Mouse (Mus musculus): ENCODE data around the gene Gm15448. TPM values are rescaled to one million over a fixed set of nuclear protein-coding genes. Genes with fewer than 3 reads are reported as not detected.
"Not testable (repeated sequence)": the region's sequence is repeated elsewhere in the genome, so short reads cannot be mapped to it uniquely, and the experiment has no call there.

The Gm15448 gene
- not detected in 2 replicates for polyA plus RNA-seq (2014; fragmentation: Nextera tagmentation; extraction: Ambion mirVana)

DNA sequence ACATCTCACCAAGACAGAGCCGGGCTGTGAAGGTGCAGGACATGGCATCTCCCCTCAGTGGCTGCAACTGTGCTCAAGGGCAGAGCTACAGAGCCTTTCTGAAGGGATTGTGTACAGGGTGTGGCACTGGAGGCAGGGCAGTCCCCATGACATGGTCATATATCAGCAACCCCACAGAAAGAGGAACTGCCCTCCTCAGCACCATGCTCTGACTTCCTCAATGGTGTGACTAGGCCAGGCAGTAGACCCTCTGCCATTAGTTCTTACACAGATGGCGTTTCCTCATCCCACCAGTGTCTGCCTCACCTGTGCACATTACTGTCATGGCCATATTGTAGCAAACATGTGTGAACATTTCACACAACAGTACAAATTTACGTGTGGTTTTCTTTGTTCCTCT lies at the start of gene Gm15448:
Gm15448 (minus strand) TSS at position 89 of the 400 bp plus-strand sequence.
- not testable (repeated sequence) for H3K36me3 ChIP-seq (ENCODE audit: control insufficient read depth, insufficient read depth, low read length); H3K9me3 ChIP-seq (ENCODE audit: control insufficient read depth, low read length); H3K9ac ChIP-seq (ENCODE audit: low read length); ATAC-seq (ENCODE audit: insufficient number of reproducible peaks, low FRiP score, low TSS enrichment, low read depth); H3K27me3 ChIP-seq (ENCODE audit: control insufficient read depth, insufficient read depth, low read length); H3K4me1 ChIP-seq (ENCODE audit: control insufficient read depth, insufficient read depth, low read length); H3K4me3 ChIP-seq (ENCODE audit: low read depth, low read length); H3K27ac ChIP-seq (replicated peaks; ENCODE audit: low read depth, low read length); H3K4me2 ChIP-seq (ENCODE audit: low read depth, severe bottlenecking); DNase-seq (ENCODE audit: low spot score)
- 44% methylated on average over 1 of the region's 3 CpGs for WGBS

DNA sequence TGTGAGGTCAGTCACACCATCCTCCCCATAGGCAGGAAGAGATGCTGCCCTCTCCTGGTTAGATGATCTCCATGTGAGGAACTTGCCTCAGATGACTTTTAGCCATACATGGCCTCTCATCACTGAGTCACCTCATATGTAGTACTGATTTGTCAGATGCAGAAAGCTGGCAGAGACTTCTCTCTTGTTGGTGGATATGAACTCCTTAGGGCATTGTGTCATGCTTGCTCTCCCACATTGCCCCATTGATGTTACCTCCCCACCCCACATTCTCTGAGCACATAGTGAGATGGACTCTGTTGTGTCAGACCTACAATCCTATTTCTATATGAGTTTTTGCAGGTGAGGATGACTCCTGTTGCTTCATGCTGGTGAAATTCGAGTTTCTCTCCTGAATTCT lies 49.5 kb upstream of the Gm15448 start:
- not testable (repeated sequence) for H3K4me1 ChIP-seq (ENCODE audit: control insufficient read depth, insufficient read depth, low read length); H3K36me3 ChIP-seq (ENCODE audit: control insufficient read depth, insufficient read depth, low read length); H3K27ac ChIP-seq (replicated peaks; ENCODE audit: low read depth, low read length); H3K4me3 ChIP-seq (ENCODE audit: low read depth, low read length); H3K4me2 ChIP-seq (ENCODE audit: low read depth, severe bottlenecking); ATAC-seq (ENCODE audit: insufficient number of reproducible peaks, low FRiP score, low TSS enrichment, low read depth); H3K9me3 ChIP-seq (ENCODE audit: control insufficient read depth, low read length); H3K27me3 ChIP-seq (ENCODE audit: control insufficient read depth, insufficient read depth, low read length); DNase-seq (ENCODE audit: low spot score); H3K9ac ChIP-seq (ENCODE audit: low read length)
- WGBS, result no CpG with 5 or more reads among the region's 1 CpGs

DNA sequence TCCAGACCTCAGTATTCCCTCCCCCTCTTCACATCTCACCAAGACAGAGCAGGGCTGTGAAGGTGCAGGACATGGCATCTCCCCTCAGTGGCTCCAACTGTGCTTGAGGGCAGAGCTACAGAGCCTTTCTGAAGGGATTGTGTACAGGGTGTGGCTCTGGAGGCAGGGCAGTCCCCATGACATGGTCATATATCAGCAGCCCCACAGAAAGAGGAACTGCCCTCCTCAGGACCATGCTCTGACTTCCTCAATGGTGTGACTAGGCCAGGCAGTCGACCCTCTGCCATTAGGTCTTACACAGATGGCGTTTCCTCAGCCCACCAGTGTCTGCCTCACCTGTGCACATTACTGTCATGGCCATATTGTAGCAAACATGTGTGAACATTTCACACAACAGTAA lies 19.5 kb upstream of the Gm15448 start, which contains the start of gene Pira2:
Pira2 (minus strand) TSS at position 101 of the 400 bp plus-strand sequence.
- H3K4me2 ChIP-seq (ENCODE audit: low read depth, severe bottlenecking); H3K27me3 ChIP-seq (ENCODE audit: control insufficient read depth, insufficient read depth, low read length); H3K4me1 ChIP-seq (ENCODE audit: control insufficient read depth, insufficient read depth, low read length): not testable (repeated sequence)

DNA sequence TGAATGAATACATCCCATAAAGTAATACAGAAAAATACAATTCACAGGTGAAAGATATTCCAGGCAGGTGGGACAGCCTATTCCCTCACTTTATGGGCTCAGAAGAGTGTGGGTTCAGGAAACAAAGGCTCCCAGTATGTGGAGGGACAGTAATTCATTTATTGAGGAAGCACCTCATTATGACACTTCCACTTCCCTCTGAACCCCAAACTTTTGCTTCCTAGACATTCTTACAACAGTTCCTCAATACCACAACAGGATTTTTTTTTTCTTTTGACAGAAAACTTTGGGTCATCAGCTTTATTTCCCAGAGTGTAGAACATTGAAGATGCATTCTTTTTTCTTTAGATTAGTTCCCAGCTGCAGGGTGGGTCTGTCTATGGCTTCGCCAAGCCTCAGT lies 12.4 kb upstream of the Gm15448 start:
- H3K4me3 ChIP-seq (ENCODE audit: low read depth, low read length); DNase-seq (ENCODE audit: low spot score); H3K9ac ChIP-seq (ENCODE audit: low read length); H3K27me3 ChIP-seq (ENCODE audit: control insufficient read depth, insufficient read depth, low read length); ATAC-seq (ENCODE audit: insufficient number of reproducible peaks, low FRiP score, low TSS enrichment, low read depth); H3K27ac ChIP-seq (replicated peaks; ENCODE audit: low read depth, low read length); H3K4me2 ChIP-seq (ENCODE audit: low read depth, severe bottlenecking); H3K9me3 ChIP-seq (ENCODE audit: control insufficient read depth, low read length); H3K36me3 ChIP-seq (ENCODE audit: control insufficient read depth, insufficient read depth, low read length); H3K4me1 ChIP-seq (ENCODE audit: control insufficient read depth, insufficient read depth, low read length): not testable (repeated sequence)
- no CpG with 5 or more reads among the region's 1 CpGs for WGBS

More for the DNA sequence above, 19.5 kb upstream of the Gm15448 start, which contains the start of gene Pira2:
- not testable (repeated sequence) for H3K36me3 ChIP-seq (ENCODE audit: control insufficient read depth, insufficient read depth, low read length); DNase-seq (ENCODE audit: low spot score); H3K9me3 ChIP-seq (ENCODE audit: control insufficient read depth, low read length); ATAC-seq (ENCODE audit: insufficient number of reproducible peaks, low FRiP score, low TSS enrichment, low read depth); H3K27ac ChIP-seq (replicated peaks; ENCODE audit: low read depth, low read length); H3K4me3 ChIP-seq (ENCODE audit: low read depth, low read length); H3K9ac ChIP-seq (ENCODE audit: low read length)
- WGBS, result no CpG with 5 or more reads among the region's 2 CpGs

DNA sequence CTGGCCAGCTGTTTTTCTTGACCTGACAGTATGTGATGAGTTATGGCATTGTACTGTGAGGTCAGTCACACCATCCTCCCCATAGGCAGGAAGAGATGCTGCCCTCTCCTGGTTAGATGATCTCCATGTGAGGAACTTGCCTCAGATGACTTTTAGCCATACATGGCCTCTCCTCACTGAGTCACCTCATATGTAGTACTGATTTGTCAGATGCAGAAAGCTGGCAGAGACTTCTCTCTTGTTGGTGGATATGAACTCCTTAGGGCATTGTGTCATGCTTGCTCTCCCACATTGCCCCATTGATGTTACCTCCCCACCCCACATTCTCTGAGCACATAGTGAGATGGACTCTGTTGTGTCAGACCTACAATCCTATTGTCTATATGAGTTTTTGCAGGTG lies 5.1 kb upstream of the Gm15448 start:
- H3K27ac ChIP-seq (replicated peaks; ENCODE audit: low read depth, low read length); H3K36me3 ChIP-seq (ENCODE audit: control insufficient read depth, insufficient read depth, low read length); ATAC-seq (ENCODE audit: insufficient number of reproducible peaks, low FRiP score, low TSS enrichment, low read depth); H3K9me3 ChIP-seq (ENCODE audit: control insufficient read depth, low read length); H3K4me3 ChIP-seq (ENCODE audit: low read depth, low read length); H3K9ac ChIP-seq (ENCODE audit: low read length); DNase-seq (ENCODE audit: low spot score); H3K27me3 ChIP-seq (ENCODE audit: control insufficient read depth, insufficient read depth, low read length); H3K4me1 ChIP-seq (ENCODE audit: control insufficient read depth, insufficient read depth, low read length); H3K4me2 ChIP-seq (ENCODE audit: low read depth, severe bottlenecking): not testable (repeated sequence)

DNA sequence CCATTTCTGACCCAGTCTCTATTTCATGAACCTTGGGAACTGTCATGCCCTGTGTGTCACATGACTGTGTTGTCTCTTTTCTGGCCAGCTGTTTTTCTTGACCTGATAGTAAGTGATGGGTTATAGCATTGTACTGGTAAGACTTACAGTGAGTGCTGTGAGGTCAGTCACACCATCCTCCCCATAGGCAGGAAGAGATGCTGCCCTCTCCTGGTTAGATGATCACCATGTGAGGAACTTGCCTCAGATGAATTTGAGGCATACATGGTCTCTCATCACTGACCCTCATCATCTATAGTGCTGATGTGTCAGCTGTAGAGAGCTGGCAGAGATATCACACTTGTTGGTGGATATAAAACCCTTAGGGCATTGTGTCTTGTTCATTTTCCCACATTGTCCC lies 13.6 kb downstream of the Gm15448 start:
- not testable (repeated sequence) for H3K4me3 ChIP-seq (ENCODE audit: low read depth, low read length); H3K9me3 ChIP-seq (ENCODE audit: control insufficient read depth, low read length); H3K4me2 ChIP-seq (ENCODE audit: low read depth, severe bottlenecking); DNase-seq (ENCODE audit: low spot score); ATAC-seq (ENCODE audit: insufficient number of reproducible peaks, low FRiP score, low TSS enrichment, low read depth); H3K4me1 ChIP-seq (ENCODE audit: control insufficient read depth, insufficient read depth, low read length); H3K27ac ChIP-seq (replicated peaks; ENCODE audit: low read depth, low read length); H3K9ac ChIP-seq (ENCODE audit: low read length); H3K27me3 ChIP-seq (ENCODE audit: control insufficient read depth, insufficient read depth, low read length); H3K36me3 ChIP-seq (ENCODE audit: control insufficient read depth, insufficient read depth, low read length)

DNA sequence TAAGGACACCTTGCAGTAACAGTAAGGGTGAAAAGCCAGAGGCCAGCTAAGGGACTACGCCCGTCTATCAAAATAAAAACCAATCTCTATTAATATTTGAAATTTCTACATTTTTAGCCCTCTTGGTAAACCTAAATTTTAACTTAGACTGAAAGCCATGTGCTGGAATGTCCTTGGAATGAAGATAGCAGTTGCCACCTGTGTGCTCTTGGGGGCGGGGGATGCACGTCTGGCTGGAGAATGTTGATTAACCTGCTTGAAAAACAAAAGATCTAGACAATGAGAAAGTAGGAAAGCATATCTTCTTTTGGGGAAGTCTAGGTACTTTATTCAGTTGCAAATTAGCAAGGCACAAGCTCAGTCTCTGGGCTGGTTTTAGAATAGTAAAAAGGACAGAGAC lies 22.6 kb downstream of the Gm15448 start:
- H3K9me3 ChIP-seq (ENCODE audit: control insufficient read depth, low read length); H3K4me2 ChIP-seq (ENCODE audit: low read depth, severe bottlenecking); H3K36me3 ChIP-seq (ENCODE audit: control insufficient read depth, insufficient read depth, low read length); ATAC-seq (ENCODE audit: insufficient number of reproducible peaks, low FRiP score, low TSS enrichment, low read depth); DNase-seq (ENCODE audit: low spot score); H3K9ac ChIP-seq (ENCODE audit: low read length); H3K4me1 ChIP-seq (ENCODE audit: control insufficient read depth, insufficient read depth, low read length); H3K27me3 ChIP-seq (ENCODE audit: control insufficient read depth, insufficient read depth, low read length); H3K27ac ChIP-seq (replicated peaks; ENCODE audit: low read depth, low read length); H3K4me3 ChIP-seq (ENCODE audit: low read depth, low read length): not testable (repeated sequence)
- WGBS, result 88% methylated on average over 4 of the region's 4 CpGs

DNA sequence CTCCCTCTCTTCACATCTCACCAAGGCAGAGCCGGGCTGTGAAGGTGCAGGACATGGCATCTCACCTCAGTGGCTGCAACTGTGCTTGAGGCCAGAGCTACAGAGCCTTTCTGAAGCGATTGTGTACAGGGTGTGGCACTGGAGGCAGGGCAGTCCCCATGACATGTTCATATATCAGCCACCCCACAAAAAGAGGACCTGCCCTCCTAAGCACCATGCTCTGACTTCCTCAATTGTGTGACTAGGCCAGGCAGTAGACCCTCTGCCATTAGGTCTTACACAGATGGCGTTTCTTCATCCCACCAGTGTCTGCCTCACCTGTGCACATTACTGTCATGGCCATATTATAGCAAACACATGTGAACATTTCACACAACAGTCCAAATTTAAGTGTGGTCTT lies 25.5 kb downstream of the Gm15448 start:
- ATAC-seq (ENCODE audit: insufficient number of reproducible peaks, low FRiP score, low TSS enrichment, low read depth); H3K27ac ChIP-seq (replicated peaks; ENCODE audit: low read depth, low read length); H3K27me3 ChIP-seq (ENCODE audit: control insufficient read depth, insufficient read depth, low read length); H3K4me3 ChIP-seq (ENCODE audit: low read depth, low read length); H3K4me2 ChIP-seq (ENCODE audit: low read depth, severe bottlenecking); DNase-seq (ENCODE audit: low spot score); H3K36me3 ChIP-seq (ENCODE audit: control insufficient read depth, insufficient read depth, low read length); H3K9me3 ChIP-seq (ENCODE audit: control insufficient read depth, low read length); H3K9ac ChIP-seq (ENCODE audit: low read length); H3K4me1 ChIP-seq (ENCODE audit: control insufficient read depth, insufficient read depth, low read length): not testable (repeated sequence)
- WGBS, result 70% methylated on average over 3 of the region's 3 CpGs

DNA sequence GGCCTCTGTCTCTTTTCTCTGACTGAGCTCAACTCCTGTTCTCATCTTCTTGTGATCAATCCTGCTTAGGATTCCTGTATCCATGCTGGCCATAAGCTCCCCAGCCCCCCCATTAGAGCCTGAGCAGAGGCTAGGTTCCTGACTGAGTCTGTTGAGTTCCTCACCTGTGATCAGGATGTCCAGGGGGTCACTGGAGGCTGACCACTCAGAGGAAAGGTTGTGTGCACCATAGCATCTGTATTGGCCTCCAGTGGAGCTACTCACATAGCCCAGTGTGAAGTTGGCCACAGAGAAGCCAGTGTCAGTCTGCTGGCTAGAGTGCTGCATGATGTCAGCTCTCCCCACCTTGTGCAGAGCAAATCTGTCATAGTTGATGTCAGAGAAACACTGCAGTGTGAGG lies 29.2 kb downstream of the Gm15448 start:
- H3K4me2 ChIP-seq (ENCODE audit: low read depth, severe bottlenecking); H3K36me3 ChIP-seq (ENCODE audit: control insufficient read depth, insufficient read depth, low read length); H3K4me3 ChIP-seq (ENCODE audit: low read depth, low read length); H3K9ac ChIP-seq (ENCODE audit: low read length); H3K9me3 ChIP-seq (ENCODE audit: control insufficient read depth, low read length); H3K27me3 ChIP-seq (ENCODE audit: control insufficient read depth, insufficient read depth, low read length); ATAC-seq (ENCODE audit: insufficient number of reproducible peaks, low FRiP score, low TSS enrichment, low read depth); H3K4me1 ChIP-seq (ENCODE audit: control insufficient read depth, insufficient read depth, low read length); DNase-seq (ENCODE audit: low spot score); H3K27ac ChIP-seq (replicated peaks; ENCODE audit: low read depth, low read length): not testable (repeated sequence)

Data from limb, embryonic 11.5 days (tissue).